Mouse (Mus musculus) liver, adult 2 months (tissue): ENCODE measurements around the gene Fut2. TPM values are rescaled to one million over a fixed set of nuclear protein-coding genes. Genes with fewer than 3 reads are reported as not detected.
"Not testable (repeated sequence)": the region's sequence is repeated elsewhere in the genome, so short reads cannot be mapped to it uniquely, and the experiment has no call there.

Experiments
- DNase-seq: peaks from one replicate; pipeline ENCODE4 v3.0.0-alpha.2; 2011; ENCODE audit warnings: low read depth, low spot score; ENCODE audit errors: extremely low read depth
- H3K27ac ChIP-seq: fragments of 200-500 bp; replicated peaks from 2 replicates; pipeline ENCODE4 v1.5.1; 2012; ENCODE audit warnings: low read depth, mild to moderate bottlenecking, control low read depth, inconsistent platforms, low read length; ENCODE audit not compliant: insufficient read depth
- H3K27me3 ChIP-seq: fragments of 200-500 bp; 2 replicates; pipeline ENCODE4 v1.6.1; 2012; ENCODE audit warnings: mild to moderate bottlenecking, moderate library complexity, low read length, inconsistent platforms; ENCODE audit not compliant: control insufficient read depth, insufficient read depth
- H3K36me3 ChIP-seq: fragments of 200-500 bp; 2 replicates; pipeline ENCODE4 v1.6.1; 2012; ENCODE audit warnings: low read length, inconsistent platforms; ENCODE audit not compliant: control insufficient read depth, insufficient read depth
- H3K4me1 ChIP-seq: fragments of 200-500 bp; 2 replicates; pipeline ENCODE4 v1.6.1; 2011; ENCODE audit warnings: low read length; ENCODE audit not compliant: control insufficient read depth, insufficient read depth
- H3K4me3 ChIP-seq: fragments of 200-500 bp; 2 replicates; pipeline ENCODE4 v1.5.1; 2011; ENCODE audit warnings: low read depth, mild to moderate bottlenecking, control low read depth, low read length, moderate library complexity; ENCODE audit not compliant: insufficient read depth
- H3K79me2 ChIP-seq: fragments of 200-500 bp; 2 replicates; pipeline ENCODE4 v1.6.1; 2012; ENCODE audit warnings: inconsistent platforms, mild to moderate bottlenecking, low read length, moderate library complexity; ENCODE audit not compliant: control insufficient read depth, insufficient read depth
- H3K9ac ChIP-seq: fragments of 200-500 bp; 2 replicates; pipeline ENCODE4 v1.6.1; 2012; ENCODE audit warnings: low read depth, mild to moderate bottlenecking, control low read depth, inconsistent platforms, low read length
- CTCF ChIP-seq: fragments of 200-500 bp; IDR thresholded peaks from 2 replicates; pipeline ENCODE4 v1.5.1; 2011; ENCODE audit warnings: low read depth, low read length, control low read depth
- POLR2A ChIP-seq: fragments of 200-500 bp; IDR thresholded peaks from 2 replicates; pipeline ENCODE4 v1.6.1; 2011; ENCODE audit warnings: low read length, control low read depth; ENCODE audit not compliant: insufficient read depth; ENCODE audit errors: extremely low read depth
- WGBS: fragments of 180-500 bp; shearing (Covaris S2); methylation state at CpG from one replicate; pipeline ENCODE4 v1.1.7; 2018; 5-methylcytosine and 5-hydroxymethylcytosine counted together
- polyA plus RNA-seq: library from polyadenylated mRNA; depleted of rRNA; stranded (reverse); fragments of >200 nt; gene quantifications from 2 replicates; pipeline ENCODE4 v1.2.3, GENCODE M21; 2012
- total RNA-seq: library from RNA; depleted of rRNA; stranded (reverse); fragments of >200 nt; gene quantifications from 2 replicates; pipeline ENCODE4 v1.2.3, GENCODE M21; 2014

Gene Fut2
- total and polyA plus RNA-seq, 2 experiments = 0.05 to 0.18 TPM

DNA sequence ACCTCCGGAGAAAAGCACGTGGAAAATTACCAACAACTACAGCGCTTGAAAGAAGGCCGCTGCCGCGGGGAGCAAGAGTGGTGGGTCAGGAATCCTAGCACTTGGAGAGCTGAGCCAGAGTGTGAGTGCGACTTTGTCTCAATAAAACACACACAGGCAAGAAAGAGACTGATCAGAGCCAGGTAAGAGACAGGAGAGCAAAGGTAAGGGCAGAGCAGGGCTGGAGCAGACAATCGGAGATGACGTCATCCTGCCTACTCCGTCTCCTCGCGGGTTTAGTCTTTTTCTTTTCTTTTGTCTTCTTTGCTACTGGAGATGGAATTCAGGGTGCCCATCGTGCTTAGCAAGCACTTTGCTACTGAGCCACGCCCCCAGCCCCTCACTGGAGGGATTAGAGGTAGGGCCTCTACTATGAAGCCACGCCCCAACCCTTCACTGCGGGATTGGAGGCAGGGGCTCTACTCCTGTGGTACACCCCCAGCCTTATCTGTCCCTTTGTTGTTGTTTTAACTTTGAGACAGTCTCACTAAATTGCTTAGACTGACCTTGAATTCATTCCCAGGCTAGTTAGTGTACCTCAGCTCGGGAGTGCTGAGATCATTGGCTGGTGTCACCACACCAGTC is 11.7 kb downstream of the Fut2 start:
- TF ChIP-seq CTCF (no peak), POLR2A (no peak)
- Histone ChIP-seq H3K27me3 (no peaks in the 10 kb centered on the region), H3K27ac (no peak overlapping the region), H3K36me3 (no peaks in the 10 kb centered on the region), H3K79me2 (no peaks in the 10 kb centered on the region), H3K9ac (no peak overlapping the region), H3K4me3 (no peak overlapping the region), H3K4me1 (peaks cover 5% of the 10 kb centered on the region)
- WGBS = 38% methylated on average over 17 of the region's 17 CpGs
- DNase-seq = no peak

DNA sequence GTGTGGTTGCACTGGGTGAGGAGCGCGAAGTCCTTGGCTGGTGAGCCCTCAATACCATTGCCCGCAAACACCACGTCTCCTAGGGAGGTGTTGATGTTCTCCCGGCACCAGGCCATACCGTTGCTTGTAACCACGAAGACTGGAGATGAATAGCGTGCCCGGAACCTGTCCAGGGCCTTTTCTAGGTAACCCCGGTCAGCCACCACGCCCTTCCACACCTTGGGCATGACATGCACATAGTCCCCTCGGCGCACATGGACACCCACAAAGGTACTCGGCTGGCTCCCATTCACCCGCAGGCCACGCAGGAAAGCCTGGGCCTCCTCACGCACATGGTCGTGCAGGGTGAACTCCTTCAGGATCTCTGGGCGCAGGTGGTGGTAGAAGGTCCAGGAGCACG is 15.7 kb downstream of the Fut2 start:
- DNase-seq, H3K36me3 ChIP-seq, H3K4me3 ChIP-seq, H3K27ac ChIP-seq, H3K4me1 ChIP-seq, H3K79me2 ChIP-seq, H3K9ac ChIP-seq, H3K27me3 ChIP-seq: not testable (repeated sequence)
- 94% methylated on average over 20 of the region's 20 CpGs for WGBS

DNA sequence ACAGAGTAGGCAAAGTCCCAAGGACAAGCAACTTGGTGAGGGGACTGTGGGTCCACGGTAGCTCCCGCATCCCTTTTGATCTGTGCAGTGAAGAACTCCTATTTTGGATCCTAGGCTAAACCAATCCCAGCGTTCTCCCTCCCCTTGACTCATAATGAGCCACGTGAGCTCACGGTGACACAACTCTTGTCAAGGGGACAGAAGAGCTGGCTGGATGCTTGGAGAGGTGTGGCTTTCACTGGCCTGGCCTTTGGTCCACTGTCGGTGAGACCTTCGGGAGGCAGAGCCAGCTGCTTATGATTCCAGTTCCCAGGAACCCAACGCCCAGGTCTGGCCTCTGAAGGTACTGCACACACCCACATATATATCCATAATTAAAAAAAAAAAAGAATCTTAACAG is 16.8 kb downstream of the Fut2 start:
- WGBS = 67% methylated on average over 8 of the region's 8 CpGs
- H3K9ac ChIP-seq = no peak overlapping the region
- H3K4me1 ChIP-seq = peaks cover 1% of the 10 kb centered on the region
- DNase-seq = no peak
- TF ChIP-seq CTCF (no peak), POLR2A (no peak)
- H3K4me3 ChIP-seq = no peak overlapping the region
- H3K79me2 ChIP-seq = no peaks in the 10 kb centered on the region
- H3K36me3 ChIP-seq = no peaks in the 10 kb centered on the region
- H3K27ac ChIP-seq = no peak overlapping the region
- H3K27me3 ChIP-seq = no peaks in the 10 kb centered on the region

DNA sequence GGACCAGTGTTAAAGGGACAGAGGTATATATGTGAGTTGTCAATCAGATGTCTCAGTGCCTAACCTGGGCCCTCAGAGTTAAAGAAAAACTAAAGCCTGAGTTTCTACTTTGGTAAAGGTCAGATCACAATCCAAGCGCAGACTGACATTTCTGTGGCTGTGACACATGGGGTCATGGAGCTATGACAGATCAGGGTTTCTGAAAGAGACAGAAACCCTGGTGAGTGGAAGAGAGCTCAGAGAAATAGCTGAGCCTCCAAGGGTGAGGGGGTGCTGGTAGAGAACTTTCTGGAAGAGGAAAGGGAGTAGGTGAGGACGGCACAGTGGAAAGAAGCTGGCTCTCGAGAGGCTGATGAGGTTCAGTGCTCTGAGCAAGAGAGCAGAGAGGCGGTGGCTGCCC is 19.5 kb downstream of the Fut2 start:
- WGBS = 93% methylated on average over 4 of the region's 4 CpGs
- no peak for TF ChIP-seq CTCF
- no peak for TF ChIP-seq POLR2A
- no peak for DNase-seq
- no peaks in the 10 kb centered on the region for H3K36me3 ChIP-seq
- no peaks in the 10 kb centered on the region for H3K79me2 ChIP-seq
- H3K27ac ChIP-seq = no peak overlapping the region
- no peak overlapping the region for H3K4me3 ChIP-seq
- H3K4me1 ChIP-seq = no peaks in the 10 kb centered on the region
- H3K27me3 ChIP-seq = peaks cover 3% of the 10 kb centered on the region; the same call in 1 of the 2 replicates
- no peak overlapping the region for H3K9ac ChIP-seq

DNA sequence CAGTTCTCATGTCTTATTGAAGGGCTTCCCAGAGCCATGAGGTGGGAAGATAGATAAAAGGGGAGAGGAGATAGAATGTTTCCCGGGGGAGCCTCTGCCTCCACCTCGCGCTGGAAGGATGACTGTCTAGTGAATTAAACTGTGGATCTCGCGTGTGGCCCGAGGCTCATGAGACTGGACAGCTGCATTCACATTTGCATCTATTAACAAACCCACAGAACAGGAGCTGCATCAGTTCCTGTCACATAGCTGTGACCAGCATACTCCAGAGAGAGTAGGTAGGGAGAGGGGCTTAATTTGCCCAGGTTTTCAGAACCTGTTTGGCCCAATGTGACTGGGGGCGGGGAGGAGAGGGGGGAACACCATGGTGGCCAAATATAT is 20.6 kb downstream of the Fut2 start:
- Histone ChIP-seq H3K4me3 (no peak overlapping the region), H3K4me1 (no peaks in the 10 kb centered on the region), H3K27me3 (peaks cover 3% of the 10 kb centered on the region; the same call in 1 of the 2 replicates), H3K27ac (no peak overlapping the region), H3K9ac (no peak overlapping the region), H3K79me2 (no peaks in the 10 kb centered on the region), H3K36me3 (no peaks in the 10 kb centered on the region)
- WGBS = 90% methylated on average over 7 of the region's 7 CpGs
- no peak for TF ChIP-seq POLR2A
- no peak for TF ChIP-seq CTCF
- no peak for DNase-seq

DNA sequence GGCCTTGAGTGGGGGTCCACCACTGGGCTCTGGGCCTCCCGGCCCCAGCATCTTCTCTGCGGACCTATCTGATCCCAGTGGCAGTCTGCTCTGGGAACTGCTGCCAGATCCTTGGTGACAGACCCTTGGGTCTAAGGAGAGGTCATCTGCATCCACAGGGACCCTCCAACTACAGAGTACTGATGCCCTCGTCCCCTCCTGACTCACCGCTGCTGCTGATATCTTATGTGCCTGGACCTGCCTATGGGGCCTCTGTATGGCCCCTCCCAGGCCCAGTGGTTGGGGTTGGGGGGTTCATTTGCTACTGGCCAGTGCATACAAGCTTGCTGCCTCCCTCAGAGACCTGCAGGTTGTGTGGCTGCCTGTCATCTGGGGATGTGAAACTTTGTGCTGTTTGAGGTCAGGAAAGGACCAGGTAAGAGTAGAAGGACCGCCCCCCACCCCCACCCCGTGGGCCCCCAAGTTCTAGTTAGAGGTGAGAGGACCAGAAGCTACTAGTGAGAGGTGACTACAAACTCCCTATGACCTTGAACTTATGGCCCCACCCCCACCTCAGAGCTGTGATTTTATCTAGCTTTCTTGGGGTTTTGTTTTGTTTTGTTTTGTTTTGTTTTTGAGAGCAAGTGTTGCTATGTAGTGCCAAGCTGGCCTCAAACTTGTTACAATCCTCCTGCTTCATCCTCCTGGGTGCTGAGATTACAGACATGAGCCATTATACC is 21.2 kb downstream of the Fut2 start:
- H3K4me3 ChIP-seq = no peak overlapping the region
- peaks cover 3% of the 10 kb centered on the region; the same call in 1 of the 2 replicates for H3K27me3 ChIP-seq
- H3K36me3 ChIP-seq = no peaks in the 10 kb centered on the region
- no peaks in the 10 kb centered on the region for H3K4me1 ChIP-seq
- TF ChIP-seq POLR2A = no peak
- no peak for TF ChIP-seq CTCF
- no peak overlapping the region for H3K9ac ChIP-seq
- no peak overlapping the region for H3K27ac ChIP-seq
- 81% methylated on average over 6 of the region's 6 CpGs for WGBS
- DNase-seq = no peak
- H3K79me2 ChIP-seq = no peaks in the 10 kb centered on the region
